Mouse (Mus musculus): Measurements from ENCODE around the gene Rpl9-ps1. TPM values are rescaled to one million over a fixed set of nuclear protein-coding genes. Genes with fewer than 3 reads are reported as not detected.

Rpl9-ps1 gene
- polyA plus RNA-seq, 1 experiment from 2014 or later = not detected

Other genes with a start within 250 kb of the Rpl9-ps1 start
- 38.3 and 52.2 TPM in 2 replicates for gene Rasl10b, start 236.5 kb downstream of the Rpl9-ps1 start, polyA plus RNA-seq (2015; fragmentation: Nextera tagmentation; extraction: Ambion mirVana)
- gene Gas2l2, start 216.2 kb downstream of the Rpl9-ps1 start, polyA plus RNA-seq (2015; fragmentation: Nextera tagmentation; extraction: Ambion mirVana) = 0.37 and 0.41 TPM in 2 replicates
- gene 1700020L24Rik, start 207.9 kb downstream of the Rpl9-ps1 start, polyA plus RNA-seq (2015; fragmentation: Nextera tagmentation; extraction: Ambion mirVana) = 0.37 and 0.54 TPM in 2 replicates
- gene Mmp28, start 182.6 kb downstream of the Rpl9-ps1 start, polyA plus RNA-seq (2015; fragmentation: Nextera tagmentation; extraction: Ambion mirVana) = 3.9 and 4.6 TPM in 2 replicates
- 12.7 and 14.1 TPM in 2 replicates for gene Taf15, start 172.5 kb downstream of the Rpl9-ps1 start, polyA plus RNA-seq (2015; fragmentation: Nextera tagmentation; extraction: Ambion mirVana)
- gene Heatr9, start 123.4 kb downstream of the Rpl9-ps1 start, polyA plus RNA-seq (2015; fragmentation: Nextera tagmentation; extraction: Ambion mirVana) = not detected in 2 replicates
- gene Ccl5, start 115.1 kb downstream of the Rpl9-ps1 start, polyA plus RNA-seq (2015; fragmentation: Nextera tagmentation; extraction: Ambion mirVana) = 5.1 TPM in 1 of 2 replicates, not detected in the other
- gene Ccl9, start 67.0 kb downstream of the Rpl9-ps1 start, polyA plus RNA-seq (2015; fragmentation: Nextera tagmentation; extraction: Ambion mirVana) = 2.7 and 4.5 TPM in 2 replicates
- 2.8 and 4.4 TPM in 2 replicates for gene Ccl6, start 52.5 kb downstream of the Rpl9-ps1 start, polyA plus RNA-seq (2015; fragmentation: Nextera tagmentation; extraction: Ambion mirVana)
- 0.91 and 1.9 TPM in 2 replicates for gene Ccl3, start 3.7 kb upstream of the Rpl9-ps1 start, polyA plus RNA-seq (2015; fragmentation: Nextera tagmentation; extraction: Ambion mirVana)
- 1.1 and 1.5 TPM in 2 replicates for gene Ccl4, start 17.0 kb upstream of the Rpl9-ps1 start, polyA plus RNA-seq (2015; fragmentation: Nextera tagmentation; extraction: Ambion mirVana)
- 0.84 and 1.1 TPM in 2 replicates for gene Wfdc17, start 58.4 kb upstream of the Rpl9-ps1 start, polyA plus RNA-seq (2015; fragmentation: Nextera tagmentation; extraction: Ambion mirVana)
- 0.91 TPM in 1 of 2 replicates, not detected in the other for gene Wfdc18, start 63.4 kb upstream of the Rpl9-ps1 start, polyA plus RNA-seq (2015; fragmentation: Nextera tagmentation; extraction: Ambion mirVana)
- 0.41 and 2.0 TPM in 2 replicates for gene Wfdc21, start 101.3 kb upstream of the Rpl9-ps1 start, polyA plus RNA-seq (2015; fragmentation: Nextera tagmentation; extraction: Ambion mirVana)
- 28.1 and 32.4 TPM in 2 replicates for gene Heatr6, start 108.1 kb upstream of the Rpl9-ps1 start, polyA plus RNA-seq (2015; fragmentation: Nextera tagmentation; extraction: Ambion mirVana)
- 0.77 and 1.2 TPM in 2 replicates for gene Hnf1b, start 204.4 kb upstream of the Rpl9-ps1 start, polyA plus RNA-seq (2015; fragmentation: Nextera tagmentation; extraction: Ambion mirVana)